Mouse (Mus musculus): Measurements from ENCODE around the gene Msl1. TPM values are rescaled to one million over a fixed set of nuclear protein-coding genes. Genes with fewer than 3 reads are reported as not detected.

Msl1 gene
- total RNA-seq, 4 experiments from 2014 or later = 53.9 to 57.7 (median 55.8) TPM

- DNase-seq (ENCODE audit: low spot score in 2 of 2) = no peak
Observed at GRCm38 (mm10) chr11:98764091-98764490, 31.2 kb upstream of the Msl1 start.

- no peak for DNase-seq (ENCODE audit: low spot score in 2 of 2)
Observed at GRCm38 (mm10) chr11:98764746-98765145, 30.6 kb upstream of the Msl1 start.

- DNase-seq (ENCODE audit: low spot score in 2 of 2) = peak in 1 of 2 experiments; percentile 52
Observed at GRCm38 (mm10) chr11:98765421-98766309, 29.7 kb upstream of the Msl1 start.

GRCm38 (mm10) chr11:98766346-98766745 lies 29.0 kb upstream of the Msl1 start:
- DNase-seq (ENCODE audit: low spot score in 2 of 2) = no peak

GRCm38 (mm10) chr11:98766816-98767215 lies 28.5 kb upstream of the Msl1 start:
- DNase-seq (ENCODE audit: low spot score in 2 of 2) = no peak

GRCm38 (mm10) chr11:98767276-98767675 lies 28.0 kb upstream of the Msl1 start:
- peak in 1 of 2 experiments; percentile 59 for DNase-seq (ENCODE audit: low spot score in 2 of 2)

- DNase-seq (ENCODE audit: low spot score in 2 of 2) = no peak
Observed at GRCm38 (mm10) chr11:98767713-98768112, 27.6 kb upstream of the Msl1 start.

- peak in 1 of 2 experiments; percentile 54 for DNase-seq (ENCODE audit: low spot score in 2 of 2)
Observed at GRCm38 (mm10) chr11:98768127-98769006, 26.9 kb upstream of the Msl1 start.

GRCm38 (mm10) chr11:98769007-98769954 lies 26.0 kb upstream of the Msl1 start:
- no peak for DNase-seq (ENCODE audit: low spot score in 2 of 2)

- DNase-seq (ENCODE audit: low spot score in 2 of 2) = no peak
Observed at GRCm38 (mm10) chr11:98770096-98770975, 25.0 kb upstream of the Msl1 start.

GRCm38 (mm10) chr11:98771131-98771530 lies 24.2 kb upstream of the Msl1 start:
- no peak for DNase-seq (ENCODE audit: low spot score in 2 of 2)

- no peak for DNase-seq (ENCODE audit: low spot score in 2 of 2)
Observed at GRCm38 (mm10) chr11:98771844-98772525, 23.3 kb upstream of the Msl1 start.

- DNase-seq (ENCODE audit: low spot score in 2 of 2) = peak; percentile 81 to 90
Observed at GRCm38 (mm10) chr11:98772667-98773171, 22.6 kb upstream of the Msl1 start.

- peak; percentile 100 for DNase-seq (ENCODE audit: low spot score in 2 of 2)
Observed at GRCm38 (mm10) chr11:98773635-98774295, 21.6 kb upstream of the Msl1 start.

- no peak for DNase-seq (ENCODE audit: low spot score in 2 of 2)
Observed at GRCm38 (mm10) chr11:98774582-98775347, 20.6 kb upstream of the Msl1 start, which contains the start of gene Nr1d1. Nr1d1 (minus strand) TSS chr11:98775333.

- peak; percentile 99 to 100 for DNase-seq (ENCODE audit: low spot score in 2 of 2)
Observed at GRCm38 (mm10) chr11:98775348-98776051, 19.8 kb upstream of the Msl1 start.
